10 mouse cellular contexts compared by ENCODE assay signal in the genomic region with DNA sequence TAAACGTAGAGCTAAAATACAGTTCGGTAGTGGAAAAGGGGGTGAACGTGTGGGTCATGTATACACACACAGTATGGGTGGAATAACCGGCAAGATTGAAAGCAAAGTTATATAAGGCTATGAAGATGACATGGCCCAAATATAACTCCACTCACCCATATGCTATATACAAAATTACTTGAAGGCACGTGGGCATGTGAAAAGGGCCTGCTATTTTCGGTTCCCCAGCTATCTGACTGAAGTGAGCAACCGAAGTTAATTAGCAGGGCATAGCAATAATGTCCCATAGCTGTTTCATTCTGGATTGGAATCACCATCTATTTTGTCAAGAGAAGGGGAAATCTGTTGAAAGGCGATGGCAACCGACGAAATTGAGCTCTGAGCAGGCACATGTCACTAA. TPM values are rescaled to one million over a fixed set of nuclear protein-coding genes. Genes with fewer than 3 reads are reported as not detected.
DNase-seq lines count a peak whose midpoint lies in the region; ATAC-seq and TF ChIP-seq lines count a peak whose summit lies in the region.
"Had no signal": no experiment of that assay in that cellular context is flagged by ENCODE, and none has a peak within 500 bp of the region (broad histone marks: within the 10 kb centered on the region; RNA-seq: fewer than 3 reads in every experiment).

No protein-coding gene starts in this region.

- H3K4me2 ChIP-seq in forebrain, embryonic 13.5 days = peak overlapping the region; percentile 99; the same call in 1 of the 2 replicates
- H3K4me2 ChIP-seq in midbrain, embryonic 14.5 days (ENCODE audit: low read length) = peak overlapping the region; percentile 100; the same call in 1 of the 2 replicates

- peak overlapping the region; percentile 84; the same call in 1 of the 2 replicates for H3K27ac ChIP-seq in layer of hippocampus, adult 2 months
- no peak overlapping the region for H3K27ac ChIP-seq in forebrain, embryonic 13.5 days
- no peak overlapping the region for H3K27ac ChIP-seq in midbrain, embryonic 14.5 days (replicated peaks; ENCODE audit: low read depth, low read length)
- H3K27ac ChIP-seq: macrophage had no signal

- peaks cover 22% of the 10 kb centered on the region for H3K4me1 ChIP-seq in forebrain, embryonic 13.5 days
- no peaks in the 10 kb centered on the region for H3K4me1 ChIP-seq in midbrain, embryonic 14.5 days (ENCODE audit: control insufficient read depth, insufficient read depth, low read length)

- peaks cover 34% of the 10 kb centered on the region for H3K27me3 ChIP-seq in forebrain, embryonic 13.5 days
- H3K27me3 ChIP-seq in midbrain, embryonic 14.5 days (ENCODE audit: control insufficient read depth, insufficient read depth, low read length) = peaks cover 25% of the 10 kb centered on the region

- no peaks in the 10 kb centered on the region; the same call in 1 of the 2 replicates for H3K9me3 ChIP-seq in forebrain, embryonic 13.5 days (replicated peaks)
- peaks cover 5% of the 10 kb centered on the region; the same call in 1 of the 2 replicates for H3K9me3 ChIP-seq in midbrain, embryonic 14.5 days (ENCODE audit: control insufficient read depth, low read length)

- H3K9ac ChIP-seq in forebrain, embryonic 13.5 days = no peak overlapping the region
- no peak overlapping the region for H3K9ac ChIP-seq in midbrain, embryonic 14.5 days (replicated peaks; ENCODE audit: low read length)

- H3K36me3 ChIP-seq in forebrain, embryonic 13.5 days (ENCODE audit: poor library complexity, severe bottlenecking) = no peaks in the 10 kb centered on the region
- no peaks in the 10 kb centered on the region for H3K36me3 ChIP-seq in midbrain, embryonic 14.5 days (ENCODE audit: control insufficient read depth, insufficient read depth, low read length)

- peak; percentile 15 for ATAC-seq in frontal cortex, adult (ENCODE audit: low TSS enrichment)
- no peak for ATAC-seq in forebrain, embryonic 13.5 days
- ATAC-seq in midbrain, embryonic 14.5 days (ENCODE audit: low FRiP score, low TSS enrichment) = no peak
- no peak for ATAC-seq in erythroid progenitor cell, adult 5-6 weeks (replicated peaks; ENCODE audit: low FRiP score, poor library complexity, severe bottlenecking)

- no peak for TF ChIP-seq CTCF in layer of hippocampus, adult 2 months (conservative IDR thresholded peaks at IDR 0.05)

- 36% methylated on average over 10 of the region's 10 CpGs for WGBS in forebrain, embryonic 13.5 days
- WGBS in midbrain, embryonic 14.5 days = 51% methylated on average over 10 of the region's 10 CpGs

- DNase-seq in frontal cortex, postnatal 10 days (ENCODE audit: low spot score in 2 of 2) = no peak
- peak in 1 of 2 experiments; percentile 2 for DNase-seq in layer of hippocampus, adult 2 months (ENCODE audit: low spot score in 2 of 2)
- DNase-seq in layer of hippocampus, adult 9-10 months (ENCODE audit: low spot score) = no peak
- DNase-seq in midbrain, embryonic 14.5 days = no peak
- no peak for DNase-seq in gastrocnemius, postnatal 10 days

- H3K4me3 ChIP-seq in layer of hippocampus, adult 2 months = peak overlapping the region; percentile 77
- H3K4me3 ChIP-seq in forebrain, embryonic 13.5 days = peak overlapping the region; percentile 52
- peak overlapping the region; percentile 63 for H3K4me3 ChIP-seq in midbrain, embryonic 14.5 days (replicated peaks; ENCODE audit: low read depth, low read length)

RNA-seq across cellular contexts. Expression of gene Frzb, which starts 1.9 kb away (rescaled TPM):
- total RNA-seq in layer of hippocampus, adult 2 months (2021) = 10 to 100 TPM; 29.3 to 33.6 TPM
- 4.0 and 6.9 TPM in 2 replicates for polyA plus RNA-seq in forebrain, embryonic 13.5 days (2015; fragmentation: Nextera tagmentation; extraction: Ambion mirVana)
- polyA plus RNA-seq in midbrain, embryonic 14.5 days (2014; fragmentation: Nextera tagmentation; extraction: Ambion mirVana) = 0.84 and 2.2 TPM in 2 replicates
- total RNA-seq in erythroid progenitor cell, adult 5-6 weeks (2015; ENCODE audit: low replicate concordance) = not detected in 2 replicates
- not detected in 2 replicates for total RNA-seq in erythroid progenitor cell, adult 5-6 weeks (2017; ENCODE audit: low replicate concordance)
- total RNA-seq in gastrocnemius, postnatal 10 days (2021) = 10 to 100 TPM; 51.6 to 55.5 TPM
- total RNA-seq: common myeloid progenitor, adult 5-6 weeks had no signal
- polyA plus RNA-seq: macrophage had no signal

Comparison
In these comparisons a context has a peak if more than half of its experiments do, and no peak if none do; other contexts are left out.
1. RNA of gene Frzb, which starts 1.9 kb away (total RNA-seq): 51.6 to 55.5 TPM in gastrocnemius, postnatal 10 days and 29.3 to 33.6 TPM in layer of hippocampus, adult 2 months; not detected in erythroid progenitor cell, adult 5-6 weeks; every median in the first group is over 10 times any median in the second.
2. Peak in every context shown above with its lines, with median percentiles within 50 percentile points of each other: H3K4me3 ChIP-seq.